Mouse (Mus musculus) E14TG2a.4 (cell line): ENCODE data around the gene Camsap2.

Experiments
- H3K27me3 ChIP-seq: 2 replicates; pipeline ENCODE4 v1.6.1; 2014; ENCODE audit warnings: low read length, control low read depth; ENCODE audit not compliant: insufficient read depth
- H3K36me3 ChIP-seq: 2 replicates; pipeline ENCODE4 v1.6.1; 2014; ENCODE audit warnings: low read length, control low read depth; ENCODE audit not compliant: insufficient read depth
- H3K4me1 ChIP-seq: replicated peaks from 2 replicates; pipeline ENCODE4 v1.6.1; 2014; ENCODE audit warnings: low read depth, low read length, control low read depth
- H3K4me3 ChIP-seq: replicated peaks from 2 replicates; pipeline ENCODE4 v1.5.1; 2014; ENCODE audit warnings: mild to moderate bottlenecking, low read length
- H3K9me3 ChIP-seq: 2 replicates; pipeline ENCODE4 v1.6.1; 2014; ENCODE audit warnings: low read length, control low read depth
- CTCF ChIP-seq: conservative IDR thresholded peaks from 2 replicates; pipeline ENCODE4 v1.5.1; 2014; ENCODE audit warnings: low read length
- NANOG ChIP-seq: IDR thresholded peaks from 2 replicates; pipeline ENCODE4 v1.6.1; 2014; ENCODE audit warnings: borderline replicate concordance, low read length, mixed read lengths
- POU5F1 ChIP-seq: IDR thresholded peaks from 2 replicates; pipeline ENCODE4 v1.6.1; 2014; ENCODE audit warnings: low read length, borderline replicate concordance

Gene Camsap2

GRCm38 (mm10) chr1:136229040-136229373 lies 116.9 kb downstream of the Camsap2 start:
- H3K27me3 ChIP-seq = no peaks in the 10 kb centered on the region
- H3K9me3 ChIP-seq = no peaks in the 10 kb centered on the region
- no peak for TF ChIP-seq POU5F1
- no peak for TF ChIP-seq CTCF
- TF ChIP-seq NANOG = no peak
- H3K4me1 ChIP-seq = peaks cover 93% of the 10 kb centered on the region
- H3K36me3 ChIP-seq = peaks cover 35% of the 10 kb centered on the region
- H3K4me3 ChIP-seq = peak overlapping the region; percentile 63; the same call in 1 of the 2 replicates

- TF ChIP-seq POU5F1 (no peak), CTCF (no peak), NANOG (no peak)
- Histone ChIP-seq H3K4me1 (peaks cover 97% of the 10 kb centered on the region), H3K9me3 (no peaks in the 10 kb centered on the region), H3K4me3 (peak overlapping the region; percentile 41), H3K36me3 (peaks cover 40% of the 10 kb centered on the region), H3K27me3 (no peaks in the 10 kb centered on the region)
Measured at GRCm38 (mm10) chr1:136228328-136229039, 117.4 kb downstream of the Camsap2 start.

GRCm38 (mm10) chr1:136227870-136228269 lies 118.0 kb downstream of the Camsap2 start:
- TF ChIP-seq POU5F1 (no peak), CTCF (no peak), NANOG (no peak)
- Histone ChIP-seq H3K36me3 (peaks cover 46% of the 10 kb centered on the region), H3K27me3 (no peaks in the 10 kb centered on the region), H3K9me3 (no peaks in the 10 kb centered on the region), H3K4me3 (peak overlapping the region; percentile 41; the same call in 1 of the 2 replicates), H3K4me1 (peaks cover 92% of the 10 kb centered on the region)

- TF ChIP-seq NANOG = no peak
- no peak for TF ChIP-seq CTCF
- no peak for TF ChIP-seq POU5F1
- Histone ChIP-seq H3K4me1 (peaks cover 80% of the 10 kb centered on the region), H3K9me3 (no peaks in the 10 kb centered on the region), H3K4me3 (no peak overlapping the region), H3K36me3 (peaks cover 58% of the 10 kb centered on the region), H3K27me3 (no peaks in the 10 kb centered on the region)
Measured at GRCm38 (mm10) chr1:136226626-136227025, 119.3 kb downstream of the Camsap2 start.

GRCm38 (mm10) chr1:136225846-136226245 lies 120.1 kb downstream of the Camsap2 start:
- peaks cover 66% of the 10 kb centered on the region for H3K36me3 ChIP-seq
- H3K4me3 ChIP-seq = 0 out of 2 replicates have a peak overlapping the region, but pooled peaks have one; percentile 45
- TF ChIP-seq POU5F1 (no peak), CTCF (no peak), NANOG (no peak)
- H3K27me3 ChIP-seq = no peaks in the 10 kb centered on the region
- peaks cover 4% of the 10 kb centered on the region for H3K9me3 ChIP-seq
- peaks cover 73% of the 10 kb centered on the region for H3K4me1 ChIP-seq

GRCm38 (mm10) chr1:136223758-136224342 lies 122.1 kb downstream of the Camsap2 start:
- Histone ChIP-seq H3K9me3 (peaks cover 9% of the 10 kb centered on the region), H3K27me3 (no peaks in the 10 kb centered on the region), H3K4me3 (no peak overlapping the region), H3K36me3 (peaks cover 85% of the 10 kb centered on the region), H3K4me1 (peaks cover 67% of the 10 kb centered on the region)
- TF ChIP-seq CTCF = no peak
- TF ChIP-seq NANOG = no peak
- no peak for TF ChIP-seq POU5F1

GRCm38 (mm10) chr1:136222386-136222785 lies 123.5 kb downstream of the Camsap2 start:
- Histone ChIP-seq H3K9me3 (peaks cover 9% of the 10 kb centered on the region), H3K4me3 (no peak overlapping the region), H3K27me3 (no peaks in the 10 kb centered on the region), H3K36me3 (peaks cover 99% of the 10 kb centered on the region), H3K4me1 (peaks cover 53% of the 10 kb centered on the region)
- no peak for TF ChIP-seq CTCF
- no peak for TF ChIP-seq NANOG
- TF ChIP-seq POU5F1 = no peak

GRCm38 (mm10) chr1:136220037-136220871 lies 125.7 kb downstream of the Camsap2 start:
- Histone ChIP-seq H3K27me3 (peaks cover 8% of the 10 kb centered on the region), H3K36me3 (peaks cover 97% of the 10 kb centered on the region), H3K4me1 (peaks cover 45% of the 10 kb centered on the region), H3K4me3 (no peak overlapping the region), H3K9me3 (peaks cover 9% of the 10 kb centered on the region)
- TF ChIP-seq POU5F1 (no peak), CTCF (no peak), NANOG (no peak)
